8 mouse cellular contexts compared by ENCODE assay signal in the genomic region with DNA sequence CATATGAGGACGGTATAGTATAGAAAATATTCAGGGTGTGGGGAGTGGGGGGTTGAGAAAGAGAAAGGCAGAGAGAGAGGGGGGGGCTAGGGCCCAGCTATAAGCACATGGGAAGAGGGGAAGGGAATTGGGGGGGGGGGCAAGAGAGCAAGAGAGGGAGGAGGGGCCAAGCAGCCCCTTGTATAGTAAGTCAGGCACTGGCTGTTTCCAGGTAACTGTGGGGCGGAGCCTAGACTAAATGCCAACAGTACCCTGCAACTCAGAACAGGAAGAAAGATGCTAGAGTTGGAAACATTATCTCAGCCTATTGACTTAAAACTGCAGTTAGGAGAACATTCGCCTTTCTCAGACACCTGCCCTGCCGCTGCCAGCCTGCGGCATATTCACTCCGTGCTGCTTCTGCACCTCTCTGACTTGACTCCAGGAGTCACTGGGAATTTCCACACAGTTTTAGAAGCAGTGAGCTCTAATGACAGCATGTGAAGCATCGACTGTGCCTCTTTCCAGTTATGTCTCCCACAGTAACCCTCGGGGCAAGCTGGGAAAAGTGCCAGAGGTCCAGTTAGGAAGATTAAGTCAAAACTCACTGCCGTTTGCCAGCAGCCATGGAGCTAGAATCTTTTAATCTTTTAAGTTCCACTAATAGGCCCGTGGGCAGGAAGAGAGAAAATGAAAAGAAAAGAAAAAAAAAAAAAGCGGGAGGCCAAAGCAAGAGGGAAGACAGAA. TPM values are rescaled to one million over a fixed set of nuclear protein-coding genes. Genes with fewer than 3 reads are reported as not detected.
DNase-seq lines count a peak whose midpoint lies in the region; ATAC-seq and TF ChIP-seq lines count a peak whose summit lies in the region.

No protein-coding gene starts in this region.

- no peaks in the 10 kb centered on the region for H3K36me3 ChIP-seq in midbrain, postnatal 0 days (ENCODE audit: insufficient read depth, low read length)

- no peaks in the 10 kb centered on the region for H3K27me3 ChIP-seq in midbrain, postnatal 0 days (ENCODE audit: insufficient read depth, low read length)

- ATAC-seq in cerebellum, adult (ENCODE audit: insufficient number of reproducible peaks, low FRiP score, low TSS enrichment), result peak; percentile 52; the same call in 1 of the 2 replicates
- ATAC-seq in midbrain, postnatal 0 days (ENCODE audit: low FRiP score), result peak; percentile 52; the same call in 1 of the 2 replicates

- no peak overlapping the region for H3K4me3 ChIP-seq in midbrain, postnatal 0 days (ENCODE audit: low read depth, low read length)

- no peaks in the 10 kb centered on the region for H3K9me3 ChIP-seq in midbrain, postnatal 0 days (ENCODE audit: low read length)

- peaks cover 19% of the 10 kb centered on the region for H3K4me1 ChIP-seq in midbrain, postnatal 0 days (ENCODE audit: insufficient read depth, low read length)

- WGBS in midbrain, postnatal 0 days, result 29% methylated on average over 11 of the region's 11 CpGs

- no peak for TF ChIP-seq CTCF in midbrain, postnatal 0 days (IDR thresholded peaks at IDR 0.05)

- intact Hi-C loops in heart, postnatal 14 days (cut with DNase I), result no loop called here

- peak overlapping the region; percentile 32 for H3K27ac ChIP-seq in midbrain, postnatal 0 days (ENCODE audit: low read depth, low read length)

- H3K9ac ChIP-seq in midbrain, postnatal 0 days (replicated peaks; ENCODE audit: low read length, poor library complexity, severe bottlenecking), result no peak overlapping the region

- no peak for DNase-seq in cerebellum, adult 11-12 months
- DNase-seq in NIH3T3 (ENCODE audit: low read depth) (peak; percentile 86), liver (no peak)
- peak; percentile 59 for DNase-seq in fat pad, adult 2 months (ENCODE audit: extremely low read depth, low read depth, low spot score)
- DNase-seq in heart, postnatal 14 days, result peak; percentile 29 to 53
- peak; percentile 79 for DNase-seq in midbrain, postnatal 0 days (ENCODE audit: low spot score)
- no peak for DNase-seq in thymus, postnatal 10 days (ENCODE audit: low spot score in 2 of 2)

- no peak overlapping the region for H3K4me2 ChIP-seq in midbrain, postnatal 0 days (ENCODE audit: low read depth, low read length, poor library complexity, severe bottlenecking)

RNA-seq across cellular contexts. Expression of a gene that starts 20.6 kb away (rescaled TPM):
- total RNA-seq in heart, postnatal 14 days (2021), result 10 to 100 TPM; 12.3 to 13.6 TPM
- 22.7 and 23.4 TPM in 2 replicates for total RNA-seq in midbrain, postnatal 0 days (2014; rRNA removed)
- 38.4 and 42.6 TPM in 2 replicates for polyA plus RNA-seq in midbrain, postnatal 0 days (2015; fragmentation: Nextera tagmentation; extraction: Ambion mirVana)

Comparison
In these comparisons a context has a peak if more than half of its experiments do, and no peak if none do; other contexts are left out.
1. DNase-seq: peak in NIH3T3 (single experiment), fat pad, adult 2 months (single experiment), heart, postnatal 14 days (2 of 2) and midbrain, postnatal 0 days (single experiment); none in cerebellum, adult 11-12 months (single experiment), liver (single experiment) and thymus, postnatal 10 days (0 of 2).